Mouse (Mus musculus): Measurements from ENCODE around the gene Sipa1l2.

Gene Sipa1l2

GRCm38 (mm10) chr8:125569533-125570365 is at the start of gene Sipa1l2:
Gene Sipa1l2 (minus strand): TSS chr8:125569808.
- peak; percentile 97 for DNase-seq (ENCODE audit: low read depth, low spot score)

- no peak for DNase-seq (ENCODE audit: low read depth, low spot score)
Observed at GRCm38 (mm10) chr8:125618543-125619335, 49.1 kb upstream of the Sipa1l2 start.

DNA sequence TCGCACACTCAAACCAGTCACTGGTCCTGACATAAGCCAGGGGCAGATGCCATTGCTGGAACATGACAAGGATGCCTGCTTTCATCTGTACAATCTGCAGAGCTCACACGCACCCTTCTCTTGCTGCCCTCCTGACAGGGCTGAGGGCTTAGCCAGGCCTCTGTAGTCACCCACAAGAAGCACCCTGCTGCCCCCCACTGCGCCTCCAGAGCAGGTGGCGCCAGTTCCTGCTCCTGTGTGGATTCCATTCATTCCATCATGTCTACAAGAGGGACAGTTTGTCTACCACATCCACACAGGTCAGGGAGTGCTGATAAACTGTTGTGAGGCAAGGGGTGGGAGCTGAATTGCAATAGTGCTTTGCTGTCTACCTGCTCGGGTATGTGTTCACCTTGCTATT is 47.3 kb upstream of the Sipa1l2 start:
- no peak for DNase-seq (ENCODE audit: low read depth, low spot score)

DNA sequence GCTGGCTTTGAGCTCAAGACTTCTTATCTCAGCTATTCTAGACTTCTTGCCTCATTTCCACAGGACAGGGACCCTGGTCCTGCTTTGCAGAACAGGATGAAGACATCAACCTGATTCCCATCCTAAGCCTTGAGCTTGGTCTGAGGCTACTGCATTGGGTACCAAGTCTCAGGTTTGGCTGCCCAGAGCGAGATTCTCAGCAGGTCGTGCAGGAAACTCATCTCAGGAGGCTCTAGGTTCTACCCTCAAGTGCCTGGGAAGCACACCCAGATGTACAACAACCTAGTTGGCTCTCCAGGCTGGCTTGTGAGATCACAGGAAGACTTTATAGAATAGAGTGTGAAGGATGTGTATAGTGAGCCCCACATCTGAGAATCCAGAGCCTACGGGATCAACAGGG is 46.4 kb upstream of the Sipa1l2 start:
- no peak for DNase-seq (ENCODE audit: low read depth, low spot score)

- DNase-seq (ENCODE audit: low read depth, low spot score), result no peak
Observed at GRCm38 (mm10) chr8:125613552-125613951, 43.9 kb upstream of the Sipa1l2 start.

GRCm38 (mm10) chr8:125611799-125612560 is 42.4 kb upstream of the Sipa1l2 start:
- no peak for DNase-seq (ENCODE audit: low read depth, low spot score)

GRCm38 (mm10) chr8:125611024-125611798 is 41.6 kb upstream of the Sipa1l2 start:
- DNase-seq (ENCODE audit: low read depth, low spot score), result no peak

DNA sequence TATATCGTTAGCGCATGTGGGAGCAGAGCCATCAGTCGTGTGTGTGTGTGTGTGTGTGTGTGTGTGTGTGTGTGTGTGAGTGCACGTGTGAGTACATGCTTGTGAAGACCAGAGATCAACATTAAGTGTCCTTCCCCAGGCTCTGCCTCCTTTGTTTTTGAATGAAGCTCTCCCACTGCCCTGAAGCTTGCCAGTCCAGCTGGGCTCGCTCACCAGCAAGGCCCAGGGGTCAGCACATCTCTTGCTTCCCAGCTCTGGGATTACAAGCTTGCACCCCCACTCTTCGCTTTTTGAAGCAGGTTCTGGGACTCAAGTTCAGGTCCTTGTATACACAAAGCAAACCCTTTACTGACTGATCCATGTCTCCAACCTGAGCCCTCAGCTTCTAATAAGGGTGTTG is 40.1 kb upstream of the Sipa1l2 start:
- no peak for DNase-seq (ENCODE audit: low read depth, low spot score)

- no peak for DNase-seq (ENCODE audit: low read depth, low spot score)
Observed at GRCm38 (mm10) chr8:125607714-125608223, 38.2 kb upstream of the Sipa1l2 start.

- DNase-seq (ENCODE audit: low read depth, low spot score), result no peak
Observed at GRCm38 (mm10) chr8:125606937-125607336, 37.3 kb upstream of the Sipa1l2 start.

- no peak for DNase-seq (ENCODE audit: low read depth, low spot score)
Observed at GRCm38 (mm10) chr8:125604817-125605512, 35.4 kb upstream of the Sipa1l2 start.

- no peak for DNase-seq (ENCODE audit: low read depth, low spot score)
Observed at GRCm38 (mm10) chr8:125604213-125604816, 34.7 kb upstream of the Sipa1l2 start.

DNA sequence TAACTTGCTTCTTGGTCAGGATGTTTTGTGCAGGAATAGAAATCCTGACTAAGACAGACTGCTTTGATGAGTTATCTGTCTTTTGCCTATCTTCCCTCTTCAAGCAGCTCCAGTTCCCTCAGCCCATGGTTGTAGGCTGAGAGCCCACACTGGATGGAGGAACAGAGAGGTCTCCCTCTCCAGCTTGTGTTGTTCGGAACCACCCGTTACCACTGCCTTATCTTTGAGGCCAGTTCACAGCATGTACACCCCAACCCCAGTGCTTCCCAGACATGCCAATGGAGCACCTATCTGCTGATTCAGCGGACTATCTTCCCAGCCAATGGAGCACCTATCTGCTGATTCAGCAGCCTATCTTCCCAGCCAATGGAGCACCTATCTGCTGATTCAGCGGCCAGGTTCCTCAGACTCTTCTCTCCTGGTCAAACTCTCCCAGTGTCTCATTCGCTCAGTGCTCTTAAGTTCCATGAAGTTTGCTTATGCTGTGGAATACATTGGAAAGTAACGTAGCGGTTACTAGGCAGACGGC is 33.8 kb upstream of the Sipa1l2 start:
- DNase-seq (ENCODE audit: low read depth, low spot score), result no peak

- no peak for DNase-seq (ENCODE audit: low read depth, low spot score)
Observed at GRCm38 (mm10) chr8:125600033-125600686, 30.6 kb upstream of the Sipa1l2 start.

DNA sequence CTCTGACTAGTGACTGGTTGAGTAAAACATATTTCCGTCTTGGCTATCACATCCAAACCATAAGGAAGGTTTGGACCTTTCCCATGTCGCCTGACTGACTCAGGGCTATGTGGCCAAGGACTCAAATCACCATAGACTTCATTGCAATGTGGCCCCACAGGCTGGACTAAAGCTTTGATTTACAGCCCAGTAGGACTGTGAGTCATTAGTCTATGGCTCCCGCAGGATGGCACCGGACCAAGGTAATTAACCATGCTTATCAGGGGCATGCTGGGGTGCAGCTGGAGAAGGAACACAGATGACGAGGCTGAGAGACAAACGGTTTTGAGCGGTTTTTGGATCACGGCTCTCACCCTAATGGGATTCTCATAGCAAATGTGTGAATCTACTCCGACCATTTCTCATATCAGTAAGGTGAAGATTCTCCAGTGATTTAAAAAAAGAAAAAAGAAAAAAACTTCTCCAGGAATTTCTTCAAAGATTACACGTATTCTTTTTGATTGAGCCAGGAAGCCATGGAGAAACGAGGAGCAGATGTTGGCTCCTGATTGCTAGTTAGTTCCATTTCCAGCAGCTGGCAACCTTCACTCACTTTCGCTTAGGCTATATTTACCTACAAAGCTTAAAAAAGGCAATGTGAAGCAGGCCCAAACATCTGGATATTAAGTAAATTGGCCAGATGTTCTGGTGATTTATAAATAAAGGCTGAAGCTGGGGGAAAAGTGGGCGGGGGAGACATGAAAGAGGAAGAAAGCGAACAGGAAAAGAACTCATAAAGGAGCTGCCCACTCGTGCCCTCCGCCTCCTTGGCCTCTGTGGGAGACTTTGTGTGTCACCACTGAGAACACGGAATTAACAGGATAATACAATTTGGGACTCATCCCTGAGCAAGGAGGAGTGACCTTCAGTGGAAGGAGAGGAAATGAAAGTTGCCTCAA is 26.2 kb upstream of the Sipa1l2 start:
- DNase-seq (ENCODE audit: low read depth, low spot score), result no peak

- no peak for DNase-seq (ENCODE audit: low read depth, low spot score)
Observed at GRCm38 (mm10) chr8:125590363-125590762, 20.8 kb upstream of the Sipa1l2 start.

- DNase-seq (ENCODE audit: low read depth, low spot score), result no peak
Observed at GRCm38 (mm10) chr8:125586587-125586986, 17.0 kb upstream of the Sipa1l2 start.

DNA sequence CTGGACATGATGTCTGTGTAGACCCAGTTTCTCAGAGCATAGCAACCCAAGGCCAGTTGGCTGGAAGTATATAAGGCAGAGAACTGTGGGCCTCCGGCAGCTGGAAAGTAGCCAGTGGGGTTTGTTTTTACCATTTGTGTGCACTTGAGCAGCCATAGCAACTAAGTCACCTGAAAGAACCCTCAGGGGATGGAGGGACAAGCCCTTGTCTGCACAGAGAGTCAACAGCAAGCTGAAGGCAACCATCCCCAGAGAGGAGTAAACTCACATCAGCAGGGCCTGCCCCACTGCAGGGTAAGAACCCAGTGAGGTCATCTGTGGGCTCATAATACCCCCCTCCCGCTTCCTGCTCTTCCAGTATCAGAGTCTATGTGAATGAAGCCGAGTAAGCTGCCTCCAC is 14.7 kb upstream of the Sipa1l2 start:
- DNase-seq (ENCODE audit: low read depth, low spot score), result no peak

Data from CD4-positive, CD25-positive, alpha-beta regulatory T cell, adult 2 months (primary cell).